Mouse (Mus musculus): Measurements from ENCODE around the gene Anpep. TPM values are rescaled to one million over a fixed set of nuclear protein-coding genes. Genes with fewer than 3 reads are reported as not detected.

The Anpep gene
- total RNA-seq, 2 experiments from 2014 or later, result 8.0 to 9.2 TPM

DNA sequence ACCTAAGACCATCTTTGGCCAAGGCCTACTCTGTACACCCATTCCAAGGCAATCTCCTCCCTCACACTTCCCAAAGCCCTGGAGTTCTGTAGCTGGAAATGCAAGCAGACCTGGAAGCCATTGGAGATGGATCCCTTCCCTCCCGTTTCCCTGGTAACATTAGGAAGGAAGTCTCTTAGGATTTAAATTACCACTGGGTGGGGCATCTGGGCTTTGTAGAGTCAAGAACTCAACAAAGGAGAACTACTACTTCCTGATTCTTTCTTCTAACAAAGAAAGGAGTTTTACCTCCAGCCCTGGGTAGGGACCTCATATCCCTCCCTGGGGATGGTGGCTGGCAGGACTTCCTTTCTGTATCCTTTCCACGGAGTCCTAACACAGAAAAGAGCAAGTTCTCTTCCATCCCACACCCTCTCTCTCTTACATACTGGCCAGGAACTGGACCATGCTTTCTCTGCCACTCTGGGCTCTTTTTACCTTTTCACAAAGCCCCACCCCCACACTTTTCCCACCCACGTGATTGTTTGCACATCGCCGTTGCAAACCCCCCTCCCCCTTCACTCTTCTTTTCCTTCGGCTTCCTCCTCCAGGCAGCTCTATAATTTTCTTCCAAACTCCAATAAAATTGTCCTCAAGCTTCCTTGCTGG lies 8.3 kb upstream of the Anpep start:
- DNase-seq (ENCODE audit: low spot score in 2 of 2), result no peak
- intact Hi-C loops (cut with DNase I), result no loop called here

DNA sequence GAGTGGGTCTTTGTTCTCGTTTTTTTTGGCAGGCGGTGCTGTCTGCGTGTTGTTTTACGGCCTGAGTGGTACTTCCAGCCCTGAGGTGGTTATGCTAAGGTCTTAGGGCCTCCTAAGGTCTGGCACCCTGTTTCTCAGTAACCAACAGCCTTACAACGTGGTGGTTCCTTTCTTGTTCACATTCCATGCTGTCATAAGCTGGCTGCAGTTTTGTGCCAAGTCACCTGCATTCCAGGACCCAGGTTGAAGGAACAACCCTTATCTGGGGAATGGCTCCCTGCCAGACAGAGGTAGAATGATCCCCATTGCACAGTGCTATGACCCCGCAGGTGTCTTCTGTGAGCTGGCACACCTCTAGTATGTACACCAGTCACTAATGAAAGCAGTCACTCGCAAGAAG lies 7.6 kb upstream of the Anpep start:
- intact Hi-C loops (cut with DNase I), result no loop called here
- DNase-seq (ENCODE audit: low spot score in 2 of 2), result no peak

DNA sequence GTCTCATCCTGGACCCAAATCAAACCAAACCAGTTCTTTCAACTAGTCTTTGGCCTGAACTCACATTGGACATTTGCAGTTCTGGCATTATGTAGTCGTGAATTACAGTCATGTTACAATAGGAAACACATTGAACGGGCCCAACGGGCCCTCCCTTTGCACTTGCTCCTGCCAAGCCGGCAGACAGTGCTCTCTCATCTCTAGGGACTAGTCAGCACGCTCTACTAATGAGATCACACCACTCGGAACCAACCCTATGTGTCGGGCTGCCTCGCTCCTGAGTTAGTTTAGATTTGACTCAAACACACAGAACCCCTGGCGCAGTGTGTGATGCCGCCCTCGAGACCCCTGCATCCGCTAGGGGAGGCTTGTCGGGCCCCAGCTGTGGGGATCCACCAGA lies 7.0 kb upstream of the Anpep start:
- intact Hi-C loops (cut with DNase I), result no loop called here
- DNase-seq (ENCODE audit: low spot score in 2 of 2), result no peak

DNA sequence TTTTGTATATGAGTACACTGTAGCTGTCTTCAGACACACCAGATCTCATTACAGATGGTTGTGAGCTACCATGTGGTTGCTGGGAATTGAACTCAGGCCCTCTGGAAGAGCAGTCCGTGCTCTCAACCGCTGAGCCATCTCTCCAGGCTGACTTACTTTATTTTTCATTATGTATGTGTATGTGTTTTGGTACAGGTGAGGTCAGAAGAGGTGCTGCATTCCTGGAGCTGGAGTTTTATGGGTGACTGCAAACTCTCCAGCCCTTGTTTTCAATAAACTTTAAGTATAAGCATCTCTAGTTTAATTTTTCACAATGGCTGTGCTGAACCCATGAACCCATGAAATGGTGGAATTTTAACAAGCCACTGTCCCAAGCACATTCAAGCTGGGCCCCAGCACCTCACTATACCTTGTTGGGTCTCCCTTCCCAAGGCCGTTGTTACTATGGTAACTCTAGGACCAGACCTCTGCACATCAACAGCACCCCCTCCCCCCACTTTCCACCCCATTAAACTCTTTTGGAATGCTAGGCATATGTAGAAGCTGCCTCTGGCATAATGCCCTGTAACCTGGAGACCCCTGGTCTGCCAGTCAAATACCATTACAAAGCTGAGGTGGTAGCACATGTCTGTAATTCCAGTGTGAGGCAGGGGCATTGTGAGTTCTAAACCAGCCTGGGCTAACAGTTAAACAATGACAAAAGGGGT lies 5.6 kb upstream of the Anpep start:
- DNase-seq (ENCODE audit: low spot score in 2 of 2), result no peak
- intact Hi-C loops (cut with DNase I), result no loop called here

DNA sequence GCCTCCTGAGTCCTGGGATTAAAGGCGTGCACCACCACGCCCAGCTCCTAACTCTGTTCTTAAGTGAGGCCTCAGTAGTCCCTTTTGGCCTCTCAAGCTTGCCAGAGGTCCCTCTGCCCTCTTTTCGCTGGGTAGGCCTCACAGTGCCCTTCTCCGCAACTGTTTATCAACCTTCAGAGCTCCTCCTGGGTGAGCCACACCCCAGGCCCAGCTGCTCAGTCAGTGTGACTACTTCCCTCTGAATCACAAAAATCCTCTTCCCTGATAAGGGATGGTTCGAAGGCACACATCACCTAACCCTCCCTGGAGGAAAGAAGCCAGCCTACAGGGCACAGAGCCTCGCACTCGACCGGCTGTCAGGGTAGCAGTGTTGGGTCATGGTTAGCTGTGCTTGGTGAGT lies 935 bp upstream of the Anpep start:
- DNase-seq (ENCODE audit: low spot score in 2 of 2), result no peak
- intact Hi-C loops (cut with DNase I), result no loop called here

DNA sequence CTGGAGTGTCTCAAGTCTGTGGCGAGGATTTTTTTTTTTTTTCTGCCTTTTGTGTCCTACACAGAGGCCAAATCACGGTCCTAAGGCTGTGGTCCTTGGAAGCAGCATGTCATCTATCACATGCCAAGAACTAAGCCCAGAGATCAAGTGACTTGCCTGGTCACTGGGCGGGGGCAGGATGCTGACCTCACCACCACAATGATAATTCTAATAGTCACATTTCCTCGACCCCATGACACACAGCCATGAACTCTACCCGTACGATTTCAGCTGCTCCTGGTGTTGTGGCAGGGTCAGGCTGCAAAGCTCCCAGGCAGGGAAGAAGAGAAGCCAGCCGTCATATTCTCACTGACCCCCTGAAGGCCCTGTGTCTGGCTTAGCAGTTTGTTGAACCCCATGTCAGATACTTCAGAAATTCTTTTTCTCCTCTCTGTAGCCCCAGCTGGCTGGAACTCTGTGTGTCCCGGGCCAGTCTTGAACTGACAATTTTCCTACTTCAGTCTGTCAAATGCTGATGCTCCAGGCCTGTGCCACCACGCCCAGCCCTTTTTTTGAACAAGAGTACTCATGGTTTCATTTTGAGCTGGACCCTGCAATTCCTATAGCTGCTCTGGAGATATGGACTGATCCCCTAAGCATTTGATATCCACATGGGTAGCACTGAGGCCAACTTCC lies 1.8 kb downstream of the Anpep start:
- no peak for DNase-seq (ENCODE audit: low spot score in 2 of 2)
- intact Hi-C loops (cut with DNase I), result no loop called here

DNA sequence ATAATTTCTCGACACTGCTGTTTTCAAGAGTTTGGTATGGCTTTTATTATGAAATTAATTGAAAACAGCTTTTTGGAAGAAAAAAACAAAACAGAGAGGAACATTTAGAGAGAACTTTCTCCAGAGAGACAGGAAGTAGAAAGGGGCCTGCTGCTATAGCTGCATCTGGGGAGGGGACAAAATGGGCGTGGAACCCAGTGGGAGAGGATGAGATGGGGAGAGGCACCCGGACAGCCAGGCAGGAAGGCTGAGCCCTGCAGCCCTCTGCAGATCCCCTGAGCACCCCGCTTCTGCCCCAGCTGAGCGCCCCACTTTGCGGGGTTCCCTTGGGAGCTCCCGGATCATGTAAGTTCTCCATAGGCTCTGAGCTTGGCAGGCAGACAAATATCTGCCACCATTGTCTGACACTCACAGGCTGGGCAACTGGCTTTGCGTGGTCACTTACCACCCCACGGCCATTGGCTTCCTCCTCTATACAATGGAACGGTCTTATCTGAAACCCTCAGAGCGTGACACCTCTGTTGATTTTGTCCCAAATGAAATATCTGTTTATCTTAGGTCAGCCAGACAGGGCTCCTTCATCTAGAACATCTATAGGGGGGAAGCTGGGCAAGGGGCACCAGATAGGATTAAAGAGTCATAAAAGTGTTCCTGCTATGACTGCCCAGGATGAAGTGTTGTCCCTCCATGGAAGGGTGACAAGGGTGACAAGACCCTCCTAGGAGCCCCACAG lies 2.5 kb downstream of the Anpep start:
- no peak for DNase-seq (ENCODE audit: low spot score in 2 of 2)
- intact Hi-C loops (cut with DNase I), result no loop called here

DNA sequence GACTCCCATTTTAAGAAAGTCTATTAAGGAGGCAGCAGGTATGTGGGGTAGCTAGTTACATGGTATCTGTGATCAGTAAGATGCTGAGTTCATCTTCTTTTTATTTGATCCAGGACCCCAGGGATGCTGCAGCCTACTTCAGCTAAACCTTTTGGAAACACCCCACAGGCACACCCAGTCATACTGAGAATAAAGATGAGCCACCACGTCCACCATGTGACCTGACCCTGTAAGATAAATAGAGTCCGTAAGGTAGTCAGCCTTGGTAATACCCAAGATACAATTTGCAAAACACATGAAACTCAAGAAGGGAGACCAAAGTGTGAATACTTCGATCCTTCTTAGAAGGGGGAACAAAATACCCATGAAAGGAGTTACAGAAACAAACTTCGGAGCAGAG lies 4.6 kb downstream of the Anpep start:
- intact Hi-C loops (cut with DNase I), result no loop called here
- no peak for DNase-seq (ENCODE audit: low spot score in 2 of 2)

DNA sequence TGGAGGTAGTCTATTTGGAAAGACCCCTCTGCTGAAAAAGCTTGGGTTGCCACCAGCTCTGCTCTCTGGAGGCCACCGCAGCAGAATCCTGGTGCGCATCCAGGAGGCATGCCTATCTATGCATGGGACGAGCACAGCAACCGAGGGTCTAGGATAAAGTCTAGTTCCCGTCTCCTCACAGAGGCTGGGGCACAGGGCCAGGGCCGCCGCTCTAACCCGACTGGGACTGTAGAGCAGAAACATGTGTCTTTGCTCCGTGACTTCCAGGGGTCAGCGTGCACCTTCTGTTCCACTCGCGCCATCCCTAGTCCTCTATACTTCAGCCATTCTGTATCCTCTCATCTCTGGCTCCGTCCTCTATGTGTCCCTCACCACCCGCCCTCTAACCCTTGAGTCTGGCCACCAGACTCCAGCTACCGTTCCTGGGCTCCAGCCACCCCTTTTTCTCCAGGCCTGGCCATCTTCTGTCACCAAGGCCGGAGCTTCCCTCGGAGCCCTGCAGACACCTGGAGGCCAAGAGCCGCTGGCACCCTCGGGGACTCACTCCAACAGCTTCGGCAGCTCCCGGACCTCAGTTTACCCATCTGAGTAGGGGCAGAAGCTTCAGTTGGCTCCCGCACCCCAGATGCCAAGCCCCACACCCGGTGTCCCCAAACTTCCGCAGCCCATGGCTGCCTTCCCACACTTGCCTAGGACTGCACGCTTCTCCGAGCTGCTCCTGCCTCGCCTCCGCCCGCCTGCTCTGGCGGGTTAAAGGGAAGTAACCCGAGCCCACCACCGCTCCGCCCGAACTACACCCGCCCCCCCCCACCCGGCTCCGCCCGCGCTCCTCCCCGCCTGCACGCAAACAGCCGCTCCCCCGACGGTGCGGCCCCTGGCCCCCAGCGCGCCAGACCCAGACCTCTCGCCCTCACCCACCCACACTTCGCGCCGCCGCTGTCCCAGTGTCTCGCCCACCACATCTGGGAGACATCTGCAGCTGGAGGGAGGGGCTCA lies 13.1 kb downstream of the Anpep start:
- intact Hi-C loops (cut with DNase I), result no loop called here

DNA sequence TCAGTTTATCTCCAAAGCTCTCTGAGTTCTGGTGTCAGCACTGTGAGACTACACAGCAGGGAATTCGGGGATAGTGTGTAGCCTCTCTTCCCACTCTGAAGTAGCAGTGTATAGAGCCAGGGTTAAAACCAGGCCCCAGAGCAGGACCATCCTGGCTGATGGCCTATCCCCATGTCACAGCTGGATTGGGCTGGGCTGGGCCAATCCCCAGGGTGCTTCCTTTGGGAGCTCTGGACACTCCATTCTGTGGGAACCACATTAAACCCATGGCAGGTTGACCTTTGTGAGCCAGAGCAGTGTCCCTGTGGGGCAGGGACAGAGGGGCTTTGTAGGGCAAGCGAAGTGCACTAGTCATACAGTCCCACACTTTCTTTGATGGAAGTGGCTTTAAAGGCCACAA lies 14.5 kb downstream of the Anpep start:
- no peak for DNase-seq (ENCODE audit: low spot score in 2 of 2)
- intact Hi-C loops (cut with DNase I), result no loop called here

More for the DNA sequence above, 13.1 kb downstream of the Anpep start:
- DNase-seq (ENCODE audit: low spot score in 2 of 2), result no peak

DNA sequence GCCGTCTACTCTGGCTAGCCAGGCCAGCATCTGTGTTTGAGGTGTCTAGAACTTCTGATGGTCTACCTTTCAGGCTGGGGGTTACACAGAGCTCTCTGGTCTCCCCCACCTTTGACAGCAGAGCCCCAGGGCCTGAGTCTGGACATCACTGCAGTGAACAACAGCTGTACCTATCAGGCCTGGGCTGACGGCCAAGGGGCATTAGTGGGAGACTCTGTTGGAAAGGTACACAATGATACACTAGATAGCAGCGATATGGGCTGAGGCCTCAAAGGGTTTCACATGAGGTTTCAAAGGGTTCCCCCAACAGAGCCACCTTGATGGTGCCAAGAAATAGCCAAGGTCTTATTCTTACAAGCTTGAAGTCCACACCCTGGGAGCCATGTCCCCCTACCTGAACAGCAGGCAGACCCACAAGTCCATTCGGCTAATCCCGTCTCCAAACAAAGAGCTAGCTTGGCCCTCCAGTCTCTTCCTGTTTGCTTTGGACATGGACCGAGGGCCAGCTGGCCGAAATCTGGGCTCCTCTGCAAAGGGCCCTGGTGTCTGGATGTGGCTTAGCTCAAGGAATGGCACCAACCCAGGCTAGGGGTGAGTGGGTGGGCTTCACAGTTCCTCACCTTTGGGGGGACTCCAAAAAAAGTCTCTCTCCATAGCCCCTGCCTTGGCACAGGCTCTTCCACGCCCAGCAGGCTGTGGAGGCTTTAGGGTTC lies 16.6 kb downstream of the Anpep start:
- no peak for DNase-seq (ENCODE audit: low spot score in 2 of 2)
- intact Hi-C loops (cut with DNase I), result no loop called here

DNA sequence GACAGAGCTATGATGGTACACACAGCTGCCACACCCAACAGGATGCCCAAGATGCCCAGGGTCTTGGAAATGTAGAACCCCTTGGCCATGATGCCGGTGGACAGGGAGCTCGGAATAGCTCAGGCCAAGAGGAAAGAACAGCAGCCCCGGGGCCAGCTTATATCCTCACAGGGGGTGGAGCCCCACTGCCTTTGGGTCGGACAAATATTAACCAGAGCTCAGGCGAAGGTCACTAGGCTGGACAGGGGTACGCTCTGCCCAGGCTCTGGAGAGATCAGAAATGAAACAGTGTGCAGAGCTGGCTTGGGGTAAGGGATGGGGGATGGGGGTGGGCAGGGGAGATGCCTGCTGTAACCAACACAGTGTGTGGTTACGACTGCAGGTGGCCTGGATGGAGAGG lies 18.7 kb downstream of the Anpep start:
- intact Hi-C loops (cut with DNase I), result no loop called here
- DNase-seq (ENCODE audit: low spot score in 2 of 2), result no peak

DNA sequence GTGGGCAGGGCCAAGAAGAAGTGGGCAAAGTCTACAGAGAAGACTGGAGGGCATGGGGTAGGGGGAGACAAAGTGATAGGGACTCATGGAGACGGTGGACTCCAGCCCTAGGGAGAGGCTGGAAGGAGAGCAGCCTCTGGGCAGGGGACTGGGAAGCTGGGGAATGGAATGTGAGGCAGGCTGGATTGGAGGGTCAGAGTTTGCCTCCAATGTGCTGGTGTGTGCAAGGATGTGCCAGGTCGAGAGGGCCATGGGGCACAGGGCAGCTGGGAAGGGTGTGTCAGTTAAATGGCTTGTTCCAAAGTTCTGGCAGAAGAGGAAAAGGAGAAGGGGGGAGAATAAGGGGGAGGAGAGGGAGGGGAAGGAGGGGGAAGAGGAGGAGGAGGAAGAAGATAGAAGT lies 23.6 kb downstream of the Anpep start:
- intact Hi-C loops (cut with DNase I), result no loop called here

DNA sequence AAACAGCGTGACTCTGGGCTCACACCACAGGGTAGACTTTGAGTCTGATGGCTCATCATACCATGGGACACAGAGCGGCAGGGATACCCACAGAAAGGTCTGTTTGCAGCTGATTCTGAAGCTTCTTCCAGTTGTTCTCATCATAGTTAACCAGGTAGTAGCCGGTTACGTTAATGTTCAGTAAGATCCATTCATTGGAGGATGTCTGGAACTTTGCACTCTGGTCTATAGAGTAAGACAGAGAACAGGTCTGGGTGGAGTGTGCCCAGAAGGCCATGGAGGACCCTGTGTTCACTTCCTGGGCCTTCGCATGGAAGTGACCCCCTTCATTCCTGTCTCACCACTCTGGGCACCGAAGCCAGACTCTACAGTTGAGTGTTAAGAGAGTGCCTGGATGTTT lies 25.7 kb downstream of the Anpep start:
- no peak for DNase-seq (ENCODE audit: low spot score in 2 of 2)

More for the DNA sequence above, 23.6 kb downstream of the Anpep start:
- DNase-seq (ENCODE audit: low spot score in 2 of 2), result no peak

DNA sequence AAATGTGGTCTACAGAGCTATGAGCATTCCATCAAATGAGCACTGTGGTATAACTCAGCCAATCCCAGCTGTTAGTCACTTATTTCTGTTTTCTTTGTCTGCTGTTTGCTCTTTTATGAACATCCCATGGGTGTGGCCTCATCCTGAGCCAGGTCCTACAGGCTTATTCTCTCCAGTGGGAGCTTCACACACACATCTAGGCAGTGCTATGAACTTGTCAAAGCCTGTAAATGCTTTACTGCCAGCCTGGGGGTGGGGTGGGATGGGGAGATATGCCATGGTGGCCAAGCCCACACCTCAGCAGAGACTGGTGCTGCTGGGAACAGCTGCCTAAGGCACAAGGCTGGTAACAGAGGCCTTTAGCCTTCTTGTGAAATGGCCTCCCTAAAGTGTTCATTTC lies 27.9 kb downstream of the Anpep start:
- DNase-seq (ENCODE audit: low spot score in 2 of 2), result no peak
- intact Hi-C loops (cut with DNase I), result no loop called here

More for the DNA sequence above, 25.7 kb downstream of the Anpep start:
- intact Hi-C loops (cut with DNase I), result no loop called here

DNA sequence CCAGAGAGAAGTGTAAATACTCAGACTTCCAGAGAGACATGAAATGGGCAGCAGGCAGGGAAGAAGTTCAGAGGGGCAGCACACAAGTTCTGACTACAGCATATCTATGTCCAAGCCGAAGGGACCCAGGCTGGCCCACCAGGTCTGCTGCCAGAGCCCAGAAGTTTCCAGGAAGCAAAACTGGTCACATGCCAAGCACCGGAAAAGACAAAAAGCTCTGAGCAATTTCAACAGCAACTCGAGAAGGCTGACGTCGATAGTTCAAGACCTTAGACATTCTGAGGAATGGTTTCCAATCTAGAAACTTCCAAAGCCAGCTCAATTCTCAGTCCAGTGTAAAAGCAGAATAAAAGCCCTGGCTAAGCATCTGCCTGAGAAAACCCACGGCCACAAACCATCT lies 29.3 kb downstream of the Anpep start:
- intact Hi-C loops (cut with DNase I), result no loop called here
- no peak for DNase-seq (ENCODE audit: low spot score in 2 of 2)

DNA sequence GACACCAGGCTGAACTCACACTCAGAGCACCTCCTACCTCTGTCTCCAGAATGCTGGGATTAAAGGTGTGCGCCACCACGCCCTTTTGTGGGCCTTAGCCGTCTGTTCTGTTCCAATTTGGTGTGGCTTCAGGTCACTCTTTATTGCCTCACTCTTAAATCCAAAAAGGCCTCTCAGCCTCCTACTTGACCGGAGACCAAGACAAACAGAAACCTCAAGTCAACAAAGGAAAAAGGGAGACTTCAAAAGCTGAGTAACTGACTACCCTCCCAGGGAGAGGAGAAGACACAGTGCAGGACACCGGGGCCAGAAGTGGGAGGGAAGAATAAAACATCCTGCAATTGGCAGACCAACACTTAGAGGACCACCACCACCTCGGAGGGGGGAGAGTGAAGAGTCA lies 29.7 kb downstream of the Anpep start:
- intact Hi-C loops (cut with DNase I), result no loop called here
- no peak for DNase-seq (ENCODE audit: low spot score in 2 of 2)

DNA sequence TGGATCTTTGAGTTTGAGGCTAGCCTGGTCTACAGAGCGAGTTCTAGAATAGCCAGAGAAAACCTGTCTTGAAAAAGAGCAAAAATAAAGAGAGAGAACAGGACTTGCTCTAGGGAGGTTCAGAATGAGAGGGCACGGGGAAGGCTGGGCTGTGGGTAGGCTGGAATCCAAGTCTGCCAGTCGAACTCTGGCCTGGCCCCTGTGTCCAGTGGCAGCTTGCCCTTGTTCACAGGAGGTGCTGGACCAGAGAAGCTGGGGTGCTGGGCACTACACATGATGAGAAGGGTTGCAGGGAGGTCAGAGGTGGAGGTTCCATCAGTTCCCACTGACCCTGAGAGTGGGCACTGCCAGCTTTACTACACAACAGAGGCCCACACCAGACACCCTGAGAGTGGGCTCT lies 32.5 kb downstream of the Anpep start:
- DNase-seq (ENCODE audit: low spot score in 2 of 2), result no peak
- intact Hi-C loops (cut with DNase I), result no loop called here

Measured in left cerebral cortex, postnatal 14 days (tissue).